8 mouse cellular contexts compared by ENCODE assay signal in the genomic region with DNA sequence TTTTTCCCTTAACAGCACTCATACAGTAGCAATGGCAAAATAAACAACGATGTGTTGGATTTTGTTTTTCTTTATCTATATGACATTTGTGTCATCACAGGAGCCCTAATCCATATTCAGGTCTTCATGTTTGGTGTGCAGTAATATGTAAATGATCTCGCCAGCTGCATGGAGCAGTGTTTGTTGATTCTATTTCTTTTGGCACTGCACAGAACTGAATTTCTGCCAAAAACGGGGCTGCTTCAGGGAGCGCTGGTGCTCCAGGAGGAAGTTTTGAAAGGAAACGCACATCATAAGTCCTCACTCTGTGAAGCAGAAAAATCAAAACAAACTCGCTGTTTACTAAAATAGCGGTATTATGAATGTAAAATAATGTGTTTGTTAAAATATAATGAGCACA.
A peak's percentile ranks its signal among the peaks of the same experiment; 100 is the strongest.
DNase-seq lines count a peak whose midpoint lies in the region; ATAC-seq and TF ChIP-seq lines count a peak whose summit lies in the region.

No protein-coding gene starts in this region.

- H3K27ac ChIP-seq in heart, embryonic 15.5 days = peak overlapping the region; percentile 50
- H3K27ac ChIP-seq in layer of hippocampus, adult 2 months = peak overlapping the region; percentile 82
- peak overlapping the region; percentile 8; the same call in 1 of the 2 replicates for H3K27ac ChIP-seq in midbrain, postnatal 0 days (ENCODE audit: low read depth, low read length)

- no peak overlapping the region for H3K9ac ChIP-seq in heart, embryonic 15.5 days
- no peak overlapping the region for H3K9ac ChIP-seq in midbrain, postnatal 0 days (replicated peaks; ENCODE audit: low read length, poor library complexity, severe bottlenecking)

- H3K9me3 ChIP-seq in heart, embryonic 15.5 days (replicated peaks) = no peaks in the 10 kb centered on the region
- H3K9me3 ChIP-seq in midbrain, postnatal 0 days (ENCODE audit: low read length) = no peaks in the 10 kb centered on the region

- no peak for TF ChIP-seq CTCF in layer of hippocampus, adult 2 months (conservative IDR thresholded peaks at IDR 0.05)
- no peak for TF ChIP-seq CTCF in midbrain, postnatal 0 days (IDR thresholded peaks at IDR 0.05)

- H3K27me3 ChIP-seq in heart, embryonic 15.5 days = no peaks in the 10 kb centered on the region
- no peaks in the 10 kb centered on the region for H3K27me3 ChIP-seq in midbrain, postnatal 0 days (ENCODE audit: insufficient read depth, low read length)

- no peak overlapping the region for H3K4me2 ChIP-seq in heart, embryonic 15.5 days
- H3K4me2 ChIP-seq in midbrain, postnatal 0 days (ENCODE audit: low read depth, low read length, poor library complexity, severe bottlenecking) = peak overlapping the region; percentile 7; the same call in 1 of the 2 replicates

- peak; percentile 51 to 58 for DNase-seq in cerebellum, postnatal 14 days
- DNase-seq in cerebellum, adult 11-12 months = no peak
- peak; percentile 41 for DNase-seq in adipocyte (ENCODE audit: low spot score)
- DNase-seq in layer of hippocampus, adult 2 months (ENCODE audit: low spot score in 2 of 2) = peak; percentile 58 to 71
- DNase-seq in midbrain, postnatal 0 days (ENCODE audit: low spot score) = peak; percentile 87
- no peak for DNase-seq in retina, postnatal 1 day
- DNase-seq in B cell, adult 2 months = no peak

- H3K4me3 ChIP-seq in heart, embryonic 15.5 days = no peak overlapping the region
- H3K4me3 ChIP-seq in layer of hippocampus, adult 2 months = peak overlapping the region; percentile 29; the same call in 1 of the 2 replicates
- H3K4me3 ChIP-seq in midbrain, postnatal 0 days (ENCODE audit: low read depth, low read length) = no peak overlapping the region

- WGBS in heart, embryonic 15.5 days = 62% methylated on average over 7 of the region's 7 CpGs
- 28% methylated on average over 7 of the region's 7 CpGs for WGBS in midbrain, postnatal 0 days

- no peak for ATAC-seq in heart, embryonic 15.5 days (replicated peaks; ENCODE audit: insufficient number of reproducible peaks, insufficient read depth, low FRiP score, low read depth)
- no peak for ATAC-seq in midbrain, postnatal 0 days (ENCODE audit: low FRiP score)

- 0 out of 2 replicates have a peak, but pooled peaks cover 5% of the 10 kb centered on the region for H3K36me3 ChIP-seq in heart, embryonic 15.5 days
- no peaks in the 10 kb centered on the region for H3K36me3 ChIP-seq in midbrain, postnatal 0 days (ENCODE audit: insufficient read depth, low read length)

- 0 out of 2 replicates have a peak, but pooled peaks cover 5% of the 10 kb centered on the region for H3K4me1 ChIP-seq in heart, embryonic 15.5 days (replicated peaks)
- no peaks in the 10 kb centered on the region for H3K4me1 ChIP-seq in midbrain, postnatal 0 days (ENCODE audit: insufficient read depth, low read length)

Comparison
In these comparisons a context has a peak if more than half of its experiments do, and no peak if none do; other contexts are left out.
1. DNase-seq: peak in cerebellum, postnatal 14 days (2 of 2), adipocyte (single experiment), layer of hippocampus, adult 2 months (2 of 2) and midbrain, postnatal 0 days (single experiment); none in cerebellum, adult 11-12 months (single experiment), retina, postnatal 1 day (single experiment) and B cell, adult 2 months (0 of 2).
2. H3K27ac ChIP-seq: peak in every context shown above with its lines; median percentile 82 in layer of hippocampus, adult 2 months; 50 in heart, embryonic 15.5 days; 8 in midbrain, postnatal 0 days.